Mouse (Mus musculus): Measurements from ENCODE around the gene Vps29.
A peak's percentile ranks its signal among the peaks of the same experiment; 100 is the strongest.

DNA sequence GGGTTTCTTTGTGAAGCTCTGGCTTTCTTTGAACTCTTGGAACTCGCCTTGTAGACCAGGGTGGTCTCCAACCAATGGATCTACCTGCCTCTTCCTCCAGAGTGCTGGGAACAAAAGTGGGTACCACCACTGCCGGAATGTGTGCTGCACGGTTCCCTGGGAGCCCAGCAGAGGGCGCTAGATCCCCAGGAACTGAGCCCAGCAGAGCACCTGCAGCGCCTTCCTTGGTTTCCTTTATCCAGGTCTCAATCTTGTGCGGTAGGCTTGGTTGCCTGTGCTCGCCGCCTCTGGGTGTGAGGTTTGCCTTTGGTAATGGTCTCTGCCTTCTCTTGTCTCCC lies 47.1 kb downstream of the Vps29 start:
- TF ChIP-seq MAFK (IDR thresholded peaks at IDR 0.05; ENCODE audit: insufficient read depth, low read depth, low read length) (no peak), ZNF384 (IDR thresholded peaks at IDR 0.05; ENCODE audit: low read depth, low read length) (no peak), ZC3H11A (IDR thresholded peaks at IDR 0.05; ENCODE audit: borderline replicate concordance, low read depth, low read length) (peak; percentile 74; the same call in 1 of the 2 replicates), CHD2 (IDR thresholded peaks at IDR 0.05; ENCODE audit: low read depth, low read length) (no peak)

All from ES-E14 (cell line).